Mouse (Mus musculus): ENCODE results near the gene Cdv3. TPM values are rescaled to one million over a fixed set of nuclear protein-coding genes. Genes with fewer than 3 reads are reported as not detected.

Gene Cdv3
- total and polyA plus RNA-seq, 3 experiments, result 26.5 to 143 (median 121) TPM

GRCm38 (mm10) chr9:103364601-103365289, 895 bp downstream of the Cdv3 start:
- no peaks in the 10 kb centered on the region for H3K27me3 ChIP-seq (ENCODE audit: control insufficient read depth, insufficient read depth, low read length)
- 3% methylated on average over 93 of the region's 94 CpGs for WGBS
- DNase-seq, result peak; percentile 82 to 86
- H3K79me2 ChIP-seq (replicated peaks; ENCODE audit: control insufficient read depth, insufficient read depth, low read length), result peaks cover 3% of the 10 kb centered on the region; the same call in 1 of the 2 replicates
- H3K9ac ChIP-seq (ENCODE audit: low read depth, low read length), result peak overlapping the region; percentile 90
- peak overlapping the region; percentile 95 for H3K27ac ChIP-seq
- peaks cover 18% of the 10 kb centered on the region for H3K36me3 ChIP-seq (ENCODE audit: control insufficient read depth, insufficient read depth, low read length)
- intact Hi-C loops (cut with DNase I), result loop anchor here (2.0 to 5.0 kb wide), 3 partner anchors 57 to 638 kb away; partner anchors contain the start of genes 1300017J02Rik, Nphp3 and Topbp1
- peaks cover 6% of the 10 kb centered on the region for H3K4me1 ChIP-seq (ENCODE audit: control insufficient read depth, insufficient read depth, low read length)
- H3K4me3 ChIP-seq, result peak overlapping the region; percentile 62
- TF ChIP-seq EP300 (IDR thresholded peaks at IDR 0.05; ENCODE audit: insufficient read depth, low read depth, low read length) (no peak), CTCF (IDR thresholded peaks at IDR 0.05) (no peak), POLR2A (IDR thresholded peaks at IDR 0.05; ENCODE audit: insufficient read depth, low read depth, low read length) (no peak)

DNA sequence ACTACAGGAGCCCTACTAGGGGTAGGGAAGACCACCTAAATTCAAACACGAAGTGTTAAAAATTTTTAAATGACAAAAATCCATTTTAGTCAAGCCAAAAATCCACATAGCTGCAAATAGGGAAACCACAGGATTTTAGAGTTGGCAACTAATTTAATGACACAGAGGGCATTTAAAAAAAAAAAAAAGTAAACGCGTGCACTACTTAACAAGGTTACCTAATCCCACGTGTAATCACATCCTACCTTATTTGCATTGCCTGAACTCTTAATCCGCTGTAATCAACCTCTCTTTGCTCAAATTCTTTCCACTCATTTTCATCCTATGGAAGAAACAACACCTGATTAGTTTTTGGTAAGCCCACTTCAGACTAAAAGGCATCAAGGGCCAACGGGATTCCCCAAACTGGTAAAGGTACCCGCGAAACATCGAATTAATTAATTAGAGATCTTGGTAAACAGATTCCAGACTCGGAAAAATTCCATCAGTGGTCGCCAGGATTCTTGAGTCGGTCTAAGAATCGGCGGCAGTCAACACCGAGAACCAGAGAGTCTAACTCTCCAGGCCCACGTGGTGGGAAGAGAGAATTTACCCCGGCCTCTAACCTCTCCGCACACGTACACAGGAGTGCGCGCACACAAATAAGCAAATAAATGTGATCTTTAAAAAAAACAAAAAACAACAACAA, 1.8 kb downstream of the Cdv3 start:
- TF ChIP-seq EP300 (IDR thresholded peaks at IDR 0.05; ENCODE audit: insufficient read depth, low read depth, low read length) (no peak), POLR2A (IDR thresholded peaks at IDR 0.05; ENCODE audit: insufficient read depth, low read depth, low read length) (no peak), CTCF (IDR thresholded peaks at IDR 0.05) (no peak)
- H3K4me3 ChIP-seq, result peak overlapping the region; percentile 62
- 5% methylated on average over 21 of the region's 21 CpGs for WGBS
- peaks cover 26% of the 10 kb centered on the region for H3K36me3 ChIP-seq (ENCODE audit: control insufficient read depth, insufficient read depth, low read length)
- peak overlapping the region; percentile 95 for H3K27ac ChIP-seq
- peaks cover 7% of the 10 kb centered on the region for H3K4me1 ChIP-seq (ENCODE audit: control insufficient read depth, insufficient read depth, low read length)
- H3K27me3 ChIP-seq (ENCODE audit: control insufficient read depth, insufficient read depth, low read length), result no peaks in the 10 kb centered on the region
- intact Hi-C loops (cut with DNase I), result loop anchor here (2.0 to 5.0 kb wide), 2 partner anchors 157 to 639 kb away; partner anchors contain the start of gene Nphp3
- peaks cover 5% of the 10 kb centered on the region; the same call in 1 of the 2 replicates for H3K79me2 ChIP-seq (replicated peaks; ENCODE audit: control insufficient read depth, insufficient read depth, low read length)
- DNase-seq, result peak; percentile 13 to 36
- H3K9ac ChIP-seq (ENCODE audit: low read depth, low read length), result peak overlapping the region; percentile 22; the same call in 1 of the 2 replicates

- TF ChIP-seq CTCF (IDR thresholded peaks at IDR 0.05) (no peak), EP300 (IDR thresholded peaks at IDR 0.05; ENCODE audit: insufficient read depth, low read depth, low read length) (no peak), POLR2A (IDR thresholded peaks at IDR 0.05; ENCODE audit: insufficient read depth, low read depth, low read length) (no peak)
- no peak for DNase-seq
- Histone ChIP-seq H3K4me1 (ENCODE audit: control insufficient read depth, insufficient read depth, low read length) (peaks cover 7% of the 10 kb centered on the region), H3K79me2 (replicated peaks; ENCODE audit: control insufficient read depth, insufficient read depth, low read length) (peaks cover 5% of the 10 kb centered on the region; the same call in 1 of the 2 replicates), H3K27ac (no peak overlapping the region), H3K36me3 (ENCODE audit: control insufficient read depth, insufficient read depth, low read length) (peaks cover 29% of the 10 kb centered on the region), H3K4me3 (no peak overlapping the region), H3K9ac (ENCODE audit: low read depth, low read length) (no peak overlapping the region), H3K27me3 (ENCODE audit: control insufficient read depth, insufficient read depth, low read length) (no peaks in the 10 kb centered on the region)
- WGBS, result 45% methylated on average over 6 of the region's 6 CpGs
- intact Hi-C loops (cut with DNase I), result loop anchor here (5.0 kb wide), 1 partner anchor 156 kb away; no protein-coding TSS in a partner anchor
Measured at GRCm38 (mm10) chr9:103363088-103363487, 2.6 kb downstream of the Cdv3 start.

GRCm38 (mm10) chr9:103360642-103361041, 5.0 kb downstream of the Cdv3 start:
- 43% methylated on average over 2 of the region's 2 CpGs for WGBS
- peaks cover 5% of the 10 kb centered on the region for H3K4me1 ChIP-seq (ENCODE audit: control insufficient read depth, insufficient read depth, low read length)
- intact Hi-C loops (cut with DNase I), result loop anchor here (5.0 kb wide), 1 partner anchor 153 kb away; no protein-coding TSS in a partner anchor

GRCm38 (mm10) chr9:103358545-103358944, 7.1 kb downstream of the Cdv3 start:
- Histone ChIP-seq H3K4me3 (no peak overlapping the region), H3K36me3 (ENCODE audit: control insufficient read depth, insufficient read depth, low read length) (peaks cover 35% of the 10 kb centered on the region), H3K79me2 (replicated peaks; ENCODE audit: control insufficient read depth, insufficient read depth, low read length) (peaks cover 3% of the 10 kb centered on the region; the same call in 1 of the 2 replicates), H3K27ac (no peak overlapping the region), H3K4me1 (ENCODE audit: control insufficient read depth, insufficient read depth, low read length) (peaks cover 5% of the 10 kb centered on the region), H3K27me3 (ENCODE audit: control insufficient read depth, insufficient read depth, low read length) (no peaks in the 10 kb centered on the region), H3K9ac (ENCODE audit: low read depth, low read length) (no peak overlapping the region)
- 86% methylated on average over 4 of the region's 4 CpGs for WGBS
- intact Hi-C loops (cut with DNase I), result no loop called here
- TF ChIP-seq POLR2A (IDR thresholded peaks at IDR 0.05; ENCODE audit: insufficient read depth, low read depth, low read length) (no peak), CTCF (IDR thresholded peaks at IDR 0.05) (no peak), EP300 (IDR thresholded peaks at IDR 0.05; ENCODE audit: insufficient read depth, low read depth, low read length) (no peak)
- DNase-seq, result no peak

More at GRCm38 (mm10) chr9:103360642-103361041, 5.0 kb downstream of the Cdv3 start:
- peaks cover 36% of the 10 kb centered on the region for H3K36me3 ChIP-seq (ENCODE audit: control insufficient read depth, insufficient read depth, low read length)
- DNase-seq, result no peak
- H3K27ac ChIP-seq, result no peak overlapping the region
- H3K27me3 ChIP-seq (ENCODE audit: control insufficient read depth, insufficient read depth, low read length), result no peaks in the 10 kb centered on the region
- peaks cover 5% of the 10 kb centered on the region; the same call in 1 of the 2 replicates for H3K79me2 ChIP-seq (replicated peaks; ENCODE audit: control insufficient read depth, insufficient read depth, low read length)
- TF ChIP-seq CTCF (IDR thresholded peaks at IDR 0.05) (no peak), EP300 (IDR thresholded peaks at IDR 0.05; ENCODE audit: insufficient read depth, low read depth, low read length) (no peak), POLR2A (IDR thresholded peaks at IDR 0.05; ENCODE audit: insufficient read depth, low read depth, low read length) (no peak)
- H3K9ac ChIP-seq (ENCODE audit: low read depth, low read length), result no peak overlapping the region
- no peak overlapping the region for H3K4me3 ChIP-seq

Data from heart, adult 2 months (tissue).